Mouse (Mus musculus): ENCODE data around the gene Pou4f2.

Pou4f2 gene

GRCm38 (mm10) chr8:78419272-78419671 lies 17.2 kb downstream of the Pou4f2 start:
- no peak for DNase-seq (ENCODE audit: low read depth, low spot score)

DNA sequence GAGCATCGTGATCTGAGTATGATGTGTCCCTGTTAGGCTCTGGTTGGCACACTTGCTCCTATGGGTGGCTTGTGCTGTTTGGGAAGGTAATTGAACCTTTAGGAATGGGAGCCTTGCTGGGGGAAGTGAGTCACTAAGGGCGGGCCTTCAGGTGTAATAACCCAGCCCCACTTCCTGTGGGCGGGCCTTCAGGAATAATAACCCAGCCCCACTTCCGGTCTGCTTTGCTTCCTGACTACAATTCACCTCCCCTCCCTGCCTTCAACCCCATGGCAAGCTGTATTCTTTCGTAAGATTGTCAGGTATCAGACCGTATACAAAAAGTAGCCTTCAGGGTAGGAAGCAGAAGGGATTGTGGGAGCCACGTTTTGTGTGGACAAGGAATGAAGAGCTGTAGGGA lies 45.7 kb downstream of the Pou4f2 start:
- DNase-seq (ENCODE audit: low read depth, low spot score), result no peak

All from embryo, embryonic 11.5 days (tissue).